Mouse (Mus musculus): ENCODE measurements around the gene Mertk. TPM values are rescaled to one million over a fixed set of nuclear protein-coding genes. Genes with fewer than 3 reads are reported as not detected.

Gene Mertk
- polyA plus RNA-seq, 2 experiments, result 3.1 to 3.2 TPM

DNA sequence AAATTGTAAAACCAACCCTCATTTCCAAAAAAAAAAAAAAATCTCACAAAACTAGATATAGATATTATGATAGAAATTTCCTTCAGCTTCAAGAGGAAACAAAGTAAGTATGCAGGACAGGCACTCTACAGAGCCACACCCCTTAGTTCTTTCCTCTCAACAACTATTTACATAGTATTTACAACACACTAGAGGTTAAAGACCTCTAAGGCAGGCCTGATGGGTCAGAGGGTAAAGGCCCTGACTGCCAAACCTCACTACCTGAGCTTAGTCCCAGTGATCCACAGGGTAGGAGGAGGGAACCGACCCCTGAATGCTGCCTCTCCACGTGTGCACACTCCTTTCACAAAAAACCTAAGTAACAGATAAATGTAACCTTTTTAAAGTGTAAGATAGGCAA lies 114.0 kb downstream of the Mertk start:
- Histone ChIP-seq H3K4me3 (ENCODE audit: insufficient read depth in 1 of 2, low read depth in 2 of 2, low read length in 2 of 2) (no peak overlapping the region), H3K27me3 (ENCODE audit: control insufficient read depth, insufficient read depth, low read length) (no peaks in the 10 kb centered on the region; the same call in 1 of the 2 replicates), H3K4me1 (replicated peaks; ENCODE audit: control insufficient read depth in 2 of 2, insufficient read depth in 2 of 2, low read length in 1 of 2) (peaks cover 0 to 4% of the 10 kb centered on the region in 2 experiments; a peak in 1 of 4 replicates), H3K36me3 (replicated peaks; ENCODE audit: control insufficient read depth, insufficient read depth, low read depth) (no peaks in the 10 kb centered on the region), H3K9me3 (ENCODE audit: control insufficient read depth, low read length) (no peaks in the 10 kb centered on the region), H3K27ac (no peak overlapping the region), H3K9ac (replicated peaks) (no peak overlapping the region), H3K4me2 (ENCODE audit: low read depth) (no peak overlapping the region)
- ATAC-seq (ENCODE audit: insufficient read depth) (no peak), DNase-seq (ENCODE audit: low read depth in 3 of 3, low spot score in 3 of 3) (no peak)
- TF ChIP-seq CTCF (IDR thresholded peaks at IDR 0.05; ENCODE audit: low read depth), result no peak
- TF ChIP-seq EP300 (IDR thresholded peaks at IDR 0.05; ENCODE audit: low read depth), result no peak
- WGBS (ENCODE audit: insufficient replicate concordance), result 27% methylated on average over 2 of the region's 2 CpGs

DNA sequence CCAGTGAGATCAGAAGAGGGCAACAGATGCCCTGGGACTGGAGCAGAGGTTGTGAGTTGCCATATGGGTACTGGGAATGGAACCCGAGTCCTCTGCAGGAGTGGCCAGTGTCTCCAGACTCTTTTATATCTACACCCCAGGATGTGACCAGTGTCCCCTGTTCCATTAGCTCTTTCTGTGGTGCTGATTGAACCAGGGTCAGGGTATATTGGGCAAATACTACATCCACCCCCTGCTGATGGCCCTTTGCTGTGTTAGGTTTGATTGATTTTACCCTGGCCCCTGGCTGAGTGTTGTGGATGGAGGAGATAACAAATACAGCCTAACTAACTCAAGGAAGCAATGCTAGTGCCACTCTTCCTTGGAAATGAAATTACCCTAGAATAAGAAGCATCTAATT lies 117.6 kb downstream of the Mertk start:
- Histone ChIP-seq H3K4me2 (ENCODE audit: low read depth) (no peak overlapping the region), H3K4me3 (ENCODE audit: insufficient read depth in 1 of 2, low read depth in 2 of 2, low read length in 2 of 2) (no peak overlapping the region), H3K4me1 (replicated peaks; ENCODE audit: control insufficient read depth in 2 of 2, insufficient read depth in 2 of 2, low read length in 1 of 2) (peaks cover 2 to 13% of the 10 kb centered on the region in 2 experiments), H3K9ac (replicated peaks) (no peak overlapping the region), H3K36me3 (replicated peaks; ENCODE audit: control insufficient read depth, insufficient read depth, low read depth) (no peaks in the 10 kb centered on the region), H3K9me3 (ENCODE audit: control insufficient read depth, low read length) (no peaks in the 10 kb centered on the region), H3K27ac (no peak overlapping the region), H3K27me3 (ENCODE audit: control insufficient read depth, insufficient read depth, low read length) (no peaks in the 10 kb centered on the region; the same call in 1 of the 2 replicates)
- TF ChIP-seq EP300 (IDR thresholded peaks at IDR 0.05; ENCODE audit: low read depth) (no peak), CTCF (IDR thresholded peaks at IDR 0.05; ENCODE audit: low read depth) (no peak)
- ATAC-seq (ENCODE audit: insufficient read depth) (no peak), DNase-seq (ENCODE audit: low read depth in 3 of 3, low spot score in 3 of 3) (no peak)
- 57% methylated on average over 1 of the region's 1 CpGs for WGBS (ENCODE audit: insufficient replicate concordance)

DNA sequence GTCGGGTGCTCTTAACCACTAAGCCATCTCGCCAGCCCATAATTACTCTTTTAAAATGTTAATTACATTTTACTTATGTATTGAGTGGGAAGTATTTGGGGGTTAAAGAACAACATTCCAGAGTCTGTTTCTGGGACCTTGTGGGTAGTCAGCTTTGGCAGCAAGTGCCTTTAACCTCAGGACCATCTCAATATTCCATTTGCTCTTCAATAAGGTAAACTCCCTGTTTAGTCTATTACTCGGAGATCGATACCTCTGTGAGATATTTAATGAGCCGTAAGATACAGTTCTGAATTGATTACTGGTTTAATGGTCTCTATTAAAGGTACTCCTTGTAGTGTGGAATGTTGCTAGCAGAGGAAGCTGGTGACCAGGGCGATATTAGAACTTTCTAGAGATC lies 118.2 kb downstream of the Mertk start:
- peaks cover 2 to 13% of the 10 kb centered on the region in 2 experiments for H3K4me1 ChIP-seq (replicated peaks; ENCODE audit: control insufficient read depth in 2 of 2, insufficient read depth in 2 of 2, low read length in 1 of 2)
- no peak for ATAC-seq (ENCODE audit: insufficient read depth)
- H3K27me3 ChIP-seq (ENCODE audit: control insufficient read depth, insufficient read depth, low read length), result no peaks in the 10 kb centered on the region; the same call in 1 of the 2 replicates
- 44% methylated on average over 6 of the region's 6 CpGs for WGBS (ENCODE audit: insufficient replicate concordance)
- H3K4me2 ChIP-seq (ENCODE audit: low read depth), result peak overlapping the region; percentile 68
- H3K4me3 ChIP-seq (ENCODE audit: insufficient read depth in 1 of 2, low read depth in 2 of 2, low read length in 2 of 2), result peak overlapping the region in 1 of 2 experiments; percentile 84; a peak in 2 of 4 replicates
- no peak overlapping the region for H3K9ac ChIP-seq (replicated peaks)
- TF ChIP-seq CTCF (IDR thresholded peaks at IDR 0.05; ENCODE audit: low read depth) (no peak), EP300 (IDR thresholded peaks at IDR 0.05; ENCODE audit: low read depth) (no peak)
- no peaks in the 10 kb centered on the region for H3K36me3 ChIP-seq (replicated peaks; ENCODE audit: control insufficient read depth, insufficient read depth, low read depth)
- H3K27ac ChIP-seq, result no peak overlapping the region
- no peak for DNase-seq (ENCODE audit: low read depth in 3 of 3, low spot score in 3 of 3)
- H3K9me3 ChIP-seq (ENCODE audit: control insufficient read depth, low read length), result no peaks in the 10 kb centered on the region

DNA sequence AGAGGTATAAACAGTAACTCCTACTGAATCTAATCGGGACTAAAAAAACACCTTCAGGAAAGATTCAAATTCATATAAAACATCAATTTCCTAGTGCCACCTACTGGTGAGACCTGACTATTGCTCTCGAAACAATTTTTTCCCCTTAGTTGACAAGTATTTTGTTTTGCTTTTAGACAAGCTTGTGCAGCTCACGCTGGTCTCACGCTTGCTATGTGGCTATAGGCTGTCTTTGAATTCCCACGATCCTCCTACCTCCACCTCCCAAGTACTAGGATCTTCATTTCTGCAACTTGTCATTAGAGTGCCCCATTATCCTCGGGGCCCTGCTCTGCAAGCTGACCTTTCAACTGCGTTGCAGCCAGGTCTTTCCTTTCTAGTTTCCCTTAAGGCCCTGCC lies 118.6 kb downstream of the Mertk start:
- TF ChIP-seq CTCF (IDR thresholded peaks at IDR 0.05; ENCODE audit: low read depth), result peak; percentile 70
- no peak for TF ChIP-seq EP300 (IDR thresholded peaks at IDR 0.05; ENCODE audit: low read depth)
- 0% methylated on average over 7 of the region's 7 CpGs for WGBS (ENCODE audit: insufficient replicate concordance)
- H3K9ac ChIP-seq (replicated peaks), result peak overlapping the region; percentile 44
- no peaks in the 10 kb centered on the region for H3K36me3 ChIP-seq (replicated peaks; ENCODE audit: control insufficient read depth, insufficient read depth, low read depth)
- peak overlapping the region; percentile 84 to 91 for H3K4me3 ChIP-seq (ENCODE audit: insufficient read depth in 1 of 2, low read depth in 2 of 2, low read length in 2 of 2)
- peak overlapping the region; percentile 18 for H3K27ac ChIP-seq
- H3K4me2 ChIP-seq (ENCODE audit: low read depth), result peak overlapping the region; percentile 68
- H3K4me1 ChIP-seq (replicated peaks; ENCODE audit: control insufficient read depth in 2 of 2, insufficient read depth in 2 of 2, low read length in 1 of 2), result peaks cover 2 to 13% of the 10 kb centered on the region in 2 experiments
- H3K9me3 ChIP-seq (ENCODE audit: control insufficient read depth, low read length), result no peaks in the 10 kb centered on the region
- peak; percentile 4 for ATAC-seq (ENCODE audit: insufficient read depth)
- peak; percentile 49 to 74 (median 54) for DNase-seq (ENCODE audit: low read depth in 3 of 3, low spot score in 3 of 3)
- H3K27me3 ChIP-seq (ENCODE audit: control insufficient read depth, insufficient read depth, low read length), result no peaks in the 10 kb centered on the region; the same call in 1 of the 2 replicates

DNA sequence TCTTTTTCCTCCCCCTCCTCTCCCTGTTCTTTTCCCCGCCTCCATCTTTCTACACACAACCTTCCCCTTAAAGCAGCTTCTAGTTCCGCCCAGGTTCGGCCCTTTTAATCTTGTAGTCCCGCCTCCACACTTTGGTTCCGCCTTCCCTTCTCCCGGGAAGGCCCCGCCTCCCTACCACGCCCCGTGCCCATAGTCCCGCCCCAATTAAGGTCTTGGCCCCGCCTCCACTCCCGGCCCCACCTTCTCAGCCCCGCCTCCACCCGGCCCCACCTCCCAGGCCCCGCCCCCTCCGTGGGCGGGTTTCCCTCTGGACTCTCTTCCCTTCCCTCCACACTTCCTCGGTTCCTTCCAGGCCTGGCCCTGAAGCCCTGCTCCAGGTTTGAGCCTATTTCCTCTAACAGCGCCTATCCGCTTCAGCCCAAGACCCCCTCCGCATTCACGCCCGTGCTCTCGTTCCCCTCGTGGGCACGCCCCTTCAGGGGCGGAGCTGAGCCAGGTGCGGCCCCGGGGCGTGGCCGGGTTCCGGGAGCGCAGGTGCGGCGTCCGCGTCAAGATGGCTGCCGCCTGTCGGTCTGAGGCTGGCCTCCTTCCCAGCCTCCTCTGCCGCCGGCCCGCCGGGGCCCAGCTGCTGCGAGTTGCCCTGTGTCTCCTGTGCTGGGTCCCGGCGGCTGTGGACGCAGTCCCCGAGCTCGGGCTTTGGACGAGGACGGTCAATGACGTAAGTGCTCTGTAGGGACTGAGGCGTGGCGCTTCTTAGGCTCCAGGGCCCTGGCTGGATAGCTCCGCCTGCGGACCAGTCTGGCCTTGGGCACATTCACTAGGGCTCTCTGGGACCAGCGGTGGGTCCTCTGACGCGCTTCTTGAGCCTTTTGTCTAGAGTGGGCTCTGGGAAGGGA lies 119.3 kb downstream of the Mertk start, which contains the start of gene Tmem87b:
Gene Tmem87b, plus strand, starts transcription at position 333 of the 896 bp plus-strand sequence.
- H3K9me3 ChIP-seq (ENCODE audit: control insufficient read depth, low read length), result no peaks in the 10 kb centered on the region
- TF ChIP-seq EP300 (IDR thresholded peaks at IDR 0.05; ENCODE audit: low read depth), result no peak
- TF ChIP-seq CTCF (IDR thresholded peaks at IDR 0.05; ENCODE audit: low read depth), result peak; percentile 43
- peaks cover 2 to 12% of the 10 kb centered on the region in 2 experiments for H3K4me1 ChIP-seq (replicated peaks; ENCODE audit: control insufficient read depth in 2 of 2, insufficient read depth in 2 of 2, low read length in 1 of 2)
- H3K4me3 ChIP-seq (ENCODE audit: insufficient read depth in 1 of 2, low read depth in 2 of 2, low read length in 2 of 2), result peak within 1 kb of the TSS; percentile 84 to 93
- WGBS (ENCODE audit: insufficient replicate concordance), result under 1% methylated on average over 59 of the region's 59 CpGs
- H3K36me3 ChIP-seq (replicated peaks; ENCODE audit: control insufficient read depth, insufficient read depth, low read depth), result no peaks in the 10 kb centered on the region
- H3K27ac ChIP-seq, result peak within 1 kb of the TSS; percentile 87
- peak; percentile 91 for ATAC-seq (ENCODE audit: insufficient read depth)
- peak within 1 kb of the TSS; percentile 68 for H3K4me2 ChIP-seq (ENCODE audit: low read depth)
- peak; percentile 87 to 89 (median 88) for DNase-seq (ENCODE audit: low read depth in 3 of 3, low spot score in 3 of 3)
- no peaks in the 10 kb centered on the region; the same call in 1 of the 2 replicates for H3K27me3 ChIP-seq (ENCODE audit: control insufficient read depth, insufficient read depth, low read length)
- H3K9ac ChIP-seq (replicated peaks), result peak within 1 kb of the TSS; percentile 76

All from liver, embryonic 14.5 days (tissue).